ENCODE assay signal across 8 mouse cellular contexts in the genomic region with DNA sequence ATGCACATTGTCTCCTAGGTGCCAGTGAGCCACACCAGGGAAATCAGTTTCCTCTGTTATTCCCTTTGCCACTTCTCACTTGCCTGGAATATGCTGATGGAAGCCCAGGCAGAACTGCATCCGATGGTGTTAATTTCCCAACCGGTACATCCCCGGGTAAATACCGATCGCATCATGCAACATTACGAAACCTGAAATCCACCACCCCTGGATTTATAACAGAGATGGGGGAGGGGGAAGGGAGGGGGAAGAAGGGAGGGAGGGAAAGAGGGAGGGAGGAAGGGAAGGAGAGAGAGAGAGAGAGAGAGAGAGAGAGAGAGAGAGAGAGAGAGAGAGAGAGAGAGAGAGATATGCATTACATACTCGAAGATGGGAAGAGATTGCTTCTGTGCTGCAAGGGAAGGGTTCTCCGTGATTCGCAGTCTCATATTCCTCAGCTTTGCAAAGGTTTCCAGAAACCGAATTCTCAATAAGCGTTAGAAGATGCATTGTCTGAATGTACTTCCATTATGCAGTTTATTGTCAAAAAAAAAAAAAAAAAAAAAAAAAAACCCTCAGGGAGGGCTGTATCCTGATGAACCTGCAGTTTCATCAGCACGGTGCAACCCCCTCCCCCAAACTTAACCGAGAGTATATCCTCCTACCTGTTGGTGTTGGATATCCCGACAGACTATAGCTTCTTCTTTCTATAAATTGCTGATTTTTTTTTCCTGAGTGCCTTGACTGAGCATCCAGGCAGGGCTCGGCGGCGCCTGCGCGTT. TPM values are rescaled to one million over a fixed set of nuclear protein-coding genes. Genes with fewer than 3 reads are reported as not detected.
DNase-seq lines count a peak whose midpoint lies in the region; ATAC-seq and TF ChIP-seq lines count a peak whose summit lies in the region.

No protein-coding gene starts in this region.

- 1% methylated on average over 19 of the region's 19 CpGs for WGBS in kidney, adult 2 months
- WGBS in forebrain, embryonic 16.5 days = 0% methylated on average over 19 of the region's 19 CpGs
- 1% methylated on average over 19 of the region's 19 CpGs for WGBS in midbrain, postnatal 0 days

- peak; percentile 24 for ATAC-seq in forebrain, embryonic 16.5 days
- peak; percentile 28 for ATAC-seq in midbrain, postnatal 0 days (ENCODE audit: low FRiP score)

- peak overlapping the region; percentile 88 for H3K4me2 ChIP-seq in forebrain, embryonic 16.5 days (ENCODE audit: low read length)
- H3K4me2 ChIP-seq in midbrain, postnatal 0 days (ENCODE audit: low read depth, low read length, poor library complexity, severe bottlenecking) = peak overlapping the region; percentile 76

- no peaks in the 10 kb centered on the region for H3K27me3 ChIP-seq in kidney, adult 2 months (replicated peaks; ENCODE audit: control insufficient read depth, insufficient read depth, low read length)
- no peaks in the 10 kb centered on the region for H3K27me3 ChIP-seq in forebrain, embryonic 16.5 days (replicated peaks; ENCODE audit: control insufficient read depth, insufficient read depth, low read length)
- H3K27me3 ChIP-seq in midbrain, postnatal 0 days (ENCODE audit: insufficient read depth, low read length) = no peaks in the 10 kb centered on the region

- TF ChIP-seq CTCF in kidney, adult 2 months (conservative IDR thresholded peaks at IDR 0.05; ENCODE audit: insufficient read depth, insufficient read length, low read depth, low read length) = no peak
- TF ChIP-seq CTCF in midbrain, postnatal 0 days (IDR thresholded peaks at IDR 0.05) = no peak

- DNase-seq in kidney, adult 2 months = no peak
- no peak for DNase-seq in kidney, adult 8-10 months
- peak; percentile 85 for DNase-seq in brain, adult 2 months (ENCODE audit: low read depth, low spot score)
- DNase-seq in layer of hippocampus, postnatal 14 days (ENCODE audit: low spot score in 2 of 2) = peak; percentile 45 to 49
- peak; percentile 69 for DNase-seq in midbrain, postnatal 0 days (ENCODE audit: low spot score)
- DNase-seq in spleen, postnatal 10 days (ENCODE audit: low spot score in 2 of 2) = no peak
- no peak for DNase-seq in kidney, postnatal 10 days

- H3K4me3 ChIP-seq in kidney, adult 2 months (ENCODE audit: insufficient read depth, low read depth, low read length) = peak overlapping the region; percentile 85
- peak overlapping the region; percentile 79 for H3K4me3 ChIP-seq in forebrain, embryonic 16.5 days (replicated peaks; ENCODE audit: low read length)
- peak overlapping the region; percentile 77 for H3K4me3 ChIP-seq in midbrain, postnatal 0 days (ENCODE audit: low read depth, low read length)

- H3K4me1 ChIP-seq in kidney, adult 2 months (ENCODE audit: control insufficient read depth, insufficient read depth, low read length) = no peaks in the 10 kb centered on the region
- peaks cover 15% of the 10 kb centered on the region for H3K4me1 ChIP-seq in forebrain, embryonic 16.5 days (replicated peaks; ENCODE audit: control insufficient read depth, insufficient read depth, low read length)
- peaks cover 4% of the 10 kb centered on the region; the same call in 1 of the 2 replicates for H3K4me1 ChIP-seq in midbrain, postnatal 0 days (ENCODE audit: insufficient read depth, low read length)

- H3K9ac ChIP-seq in forebrain, embryonic 16.5 days (replicated peaks; ENCODE audit: low read depth, low read length) = peak overlapping the region; percentile 99
- peak overlapping the region; percentile 99 for H3K9ac ChIP-seq in midbrain, postnatal 0 days (replicated peaks; ENCODE audit: low read length, poor library complexity, severe bottlenecking)

- H3K27ac ChIP-seq in kidney, adult 2 months (ENCODE audit: insufficient read depth, low read depth, low read length) = no peak overlapping the region
- H3K27ac ChIP-seq in forebrain, embryonic 16.5 days (ENCODE audit: low read length) = peak overlapping the region; percentile 100
- H3K27ac ChIP-seq in midbrain, postnatal 0 days (ENCODE audit: low read depth, low read length) = peak overlapping the region; percentile 99

- no peaks in the 10 kb centered on the region for H3K36me3 ChIP-seq in kidney, adult 2 months (ENCODE audit: control insufficient read depth, insufficient read depth, low read length)
- H3K36me3 ChIP-seq in forebrain, embryonic 16.5 days (ENCODE audit: control insufficient read depth, insufficient read depth) = no peaks in the 10 kb centered on the region
- H3K36me3 ChIP-seq in midbrain, postnatal 0 days (ENCODE audit: insufficient read depth, low read length) = no peaks in the 10 kb centered on the region

- TF ChIP-seq POLR2A in kidney, adult 2 months (IDR thresholded peaks at IDR 0.05; ENCODE audit: low read depth, low read length) = no peak

- H3K9me3 ChIP-seq in forebrain, embryonic 16.5 days (ENCODE audit: control insufficient read depth, low read length) = no peaks in the 10 kb centered on the region
- H3K9me3 ChIP-seq in midbrain, postnatal 0 days (ENCODE audit: low read length) = no peaks in the 10 kb centered on the region

RNA-seq across cellular contexts. Expression of a gene that starts 1.6 kb away (rescaled TPM):
- 1.1 and 1.9 TPM in 2 replicates for polyA plus RNA-seq in kidney, adult 2 months (2012; rRNA removed)
- polyA plus RNA-seq in forebrain, embryonic 16.5 days (2015; fragmentation: Nextera tagmentation; extraction: Ambion mirVana) = 155 and 162 TPM in 2 replicates
- 10 to 100 TPM; 36.4 to 42.7 TPM for total RNA-seq in layer of hippocampus, postnatal 14 days (2021)
- 121 and 134 TPM in 2 replicates for total RNA-seq in midbrain, postnatal 0 days (2014; rRNA removed)
- polyA plus RNA-seq in midbrain, postnatal 0 days (2015; fragmentation: Nextera tagmentation; extraction: Ambion mirVana) = 119 and 122 TPM in 2 replicates

RNA-seq across cellular contexts. Expression of a gene that starts 33.2 kb away (rescaled TPM):
- polyA plus RNA-seq in kidney, adult 2 months (2012; rRNA removed) = 42.7 and 54.4 TPM in 2 replicates
- polyA plus RNA-seq in forebrain, embryonic 16.5 days (2015; fragmentation: Nextera tagmentation; extraction: Ambion mirVana) = 101 and 106 TPM in 2 replicates
- total RNA-seq in layer of hippocampus, postnatal 14 days (2021) = 10 to 100 TPM; 34.5 to 34.6 TPM
- total RNA-seq in midbrain, postnatal 0 days (2014; rRNA removed) = 16.5 and 24.4 TPM in 2 replicates
- polyA plus RNA-seq in midbrain, postnatal 0 days (2015; fragmentation: Nextera tagmentation; extraction: Ambion mirVana) = 122 and 130 TPM in 2 replicates

Comparison
In these comparisons a context has a peak if more than half of its experiments do, and no peak if none do; other contexts are left out.
1. DNase-seq: peak in brain, adult 2 months (single experiment), layer of hippocampus, postnatal 14 days (2 of 2) and midbrain, postnatal 0 days (single experiment); none in kidney, adult 2 months (single experiment), kidney, adult 8-10 months (0 of 2), spleen, postnatal 10 days (0 of 2) and kidney, postnatal 10 days (single experiment).
2. RNA of a gene that starts 1.6 kb away (polyA plus RNA-seq): 155 to 162 TPM in forebrain, embryonic 16.5 days and 119 to 122 TPM in midbrain, postnatal 0 days; 1.1 to 1.9 TPM in kidney, adult 2 months; every median in the first group is over 10 times any median in the second.
3. Peak in every context shown above with its lines, with median percentiles within 50 percentile points of each other: H3K4me3 ChIP-seq.